Mouse (Mus musculus) intestine, postnatal 0 days (tissue): ENCODE measurements around the gene Gm10320. TPM values are rescaled to one million over a fixed set of nuclear protein-coding genes. Genes with fewer than 3 reads are reported as not detected.
A peak's percentile ranks its signal among the peaks of the same experiment; 100 is the strongest.

Experiments used
- ATAC-seq: fragments of 200-750 bp; cut with Nextera tagmentation; 2 replicates; pipeline ENCODE4 v1.8.0; 2017; ENCODE audit warnings: mild to moderate bottlenecking, moderate TSS enrichment, moderate library complexity
- H3K27ac ChIP-seq: fragments of 300-500 bp; sonication (generic); 2 replicates; pipeline ENCODE4 v1.5.1; 2014; ENCODE audit warnings: mild to moderate bottlenecking, low read depth, low read length, moderate library complexity
- H3K27me3 ChIP-seq: fragments of 300-500 bp; sonication (generic); replicated peaks from 2 replicates; pipeline ENCODE4 v1.6.1; 2014; ENCODE audit warnings: low read length, mixed read lengths; ENCODE audit not compliant: control insufficient read depth, insufficient read depth
- H3K36me3 ChIP-seq: fragments of 300-500 bp; sonication (generic); 2 replicates; pipeline ENCODE4 v1.6.1; 2014; ENCODE audit warnings: mild to moderate bottlenecking, moderate library complexity; ENCODE audit not compliant: control insufficient read depth, insufficient read depth
- H3K4me1 ChIP-seq: fragments of 300-500 bp; sonication (generic); replicated peaks from 2 replicates; pipeline ENCODE4 v1.6.1; 2014; ENCODE audit warnings: antibody characterized with exemption, low read length, mixed read lengths; ENCODE audit not compliant: control insufficient read depth, insufficient read depth
- H3K4me2 ChIP-seq: fragments of 300-500 bp; sonication (generic); replicated peaks from 2 replicates; pipeline ENCODE4 v1.6.1; 2014; ENCODE audit warnings: low read depth, mild to moderate bottlenecking, moderate library complexity
- H3K4me3 ChIP-seq: fragments of 300-500 bp; sonication (generic); 2 replicates; pipeline ENCODE4 v1.5.1; 2014; ENCODE audit warnings: low read depth, low read length
- H3K9ac ChIP-seq: fragments of 300-500 bp; sonication (generic); 2 replicates; pipeline ENCODE4 v1.6.1; 2014; ENCODE audit warnings: mild to moderate bottlenecking, low read depth, low read length
- H3K9me3 ChIP-seq: fragments of 300-500 bp; sonication (generic); 2 replicates; pipeline ENCODE4 v1.6.1; 2016; ENCODE audit warnings: mixed run types; ENCODE audit not compliant: control insufficient read depth
- CTCF ChIP-seq: sonication (generic); IDR thresholded peaks from 2 replicates; pipeline ENCODE4 v1.5.1; 2016; ENCODE audit warnings: low read depth, mild to moderate bottlenecking, control low read depth, antibody characterized with exemption, moderate library complexity
- WGBS: fragments of 180-500 bp; shearing (Covaris S2); extraction: QIAGEN DNeasy Blood & Tissue Kit; methylation state at CpG from one replicate; pipeline ENCODE4 v1.1.7; 2014; 5-methylcytosine and 5-hydroxymethylcytosine counted together
- polyA plus RNA-seq: library from polyadenylated mRNA; unstranded; fragments of >200 nt; fragmentation: Nextera tagmentation; extraction: Ambion mirVana; gene quantifications from 2 replicates; pipeline ENCODE4 v1.2.1, GENCODE M21; 2015

Gm10320 gene
- polyA plus RNA-seq, 1 experiment from 2014 or later, result 2.4 TPM

DNA sequence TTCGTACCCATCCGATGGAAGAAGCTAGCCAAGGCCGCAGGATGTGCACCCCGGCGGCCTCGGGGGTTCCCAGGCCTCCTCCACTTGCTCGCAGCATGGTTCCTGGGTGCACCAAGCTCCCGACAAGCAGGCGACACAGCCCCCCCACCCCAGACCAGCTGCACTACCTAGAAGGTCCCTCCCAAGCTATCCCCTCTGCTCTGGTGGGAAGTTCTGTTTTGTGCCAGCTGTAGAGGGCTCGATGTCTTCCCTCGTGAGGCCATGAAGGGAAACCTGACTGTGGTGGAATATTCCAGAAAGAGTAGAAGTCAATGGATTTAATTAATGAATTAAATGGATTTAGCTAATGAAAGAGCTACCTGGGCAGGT, 13.7 kb upstream of the Gm10320 start:
- Histone ChIP-seq H3K4me3 (peak overlapping the region; percentile 41; the same call in 1 of the 2 replicates), H3K27me3 (peaks cover 80% of the 10 kb centered on the region), H3K4me1 (peaks cover 5% of the 10 kb centered on the region; the same call in 1 of the 2 replicates), H3K4me2 (peak overlapping the region; percentile 61; the same call in 1 of the 2 replicates), H3K27ac (no peak overlapping the region), H3K9me3 (no peaks in the 10 kb centered on the region), H3K36me3 (no peaks in the 10 kb centered on the region), H3K9ac (no peak overlapping the region)
- 14% methylated on average over 11 of the region's 11 CpGs for WGBS
- ATAC-seq, result no peak
- no peak for TF ChIP-seq CTCF

GRCm38 (mm10) chr13:98504661-98505488, 13.1 kb upstream of the Gm10320 start:
- H3K27me3 ChIP-seq, result peaks cover 86% of the 10 kb centered on the region
- H3K9me3 ChIP-seq, result no peaks in the 10 kb centered on the region
- H3K4me3 ChIP-seq, result peak overlapping the region; percentile 41
- H3K4me1 ChIP-seq, result peaks cover 5% of the 10 kb centered on the region; the same call in 1 of the 2 replicates
- TF ChIP-seq CTCF, result no peak
- ATAC-seq, result peak; percentile 33
- H3K27ac ChIP-seq, result no peak overlapping the region
- no peaks in the 10 kb centered on the region for H3K36me3 ChIP-seq
- H3K9ac ChIP-seq, result no peak overlapping the region
- WGBS, result under 1% methylated on average over 49 of the region's 51 CpGs
- peak overlapping the region; percentile 61 for H3K4me2 ChIP-seq

GRCm38 (mm10) chr13:98504181-98504660, 12.4 kb upstream of the Gm10320 start:
- peak overlapping the region; percentile 41 for H3K4me3 ChIP-seq
- H3K9me3 ChIP-seq, result no peaks in the 10 kb centered on the region
- no peak for ATAC-seq
- H3K4me2 ChIP-seq, result peak overlapping the region; percentile 61
- no peak overlapping the region for H3K27ac ChIP-seq
- no peak overlapping the region for H3K9ac ChIP-seq
- TF ChIP-seq CTCF, result no peak
- H3K36me3 ChIP-seq, result no peaks in the 10 kb centered on the region
- peaks cover 93% of the 10 kb centered on the region for H3K27me3 ChIP-seq
- H3K4me1 ChIP-seq, result peaks cover 5% of the 10 kb centered on the region; the same call in 1 of the 2 replicates
- WGBS, result under 1% methylated on average over 27 of the region's 27 CpGs

GRCm38 (mm10) chr13:98503601-98504000, 11.8 kb upstream of the Gm10320 start:
- Histone ChIP-seq H3K9me3 (no peaks in the 10 kb centered on the region), H3K27me3 (peaks cover 99% of the 10 kb centered on the region), H3K4me1 (peaks cover 5% of the 10 kb centered on the region; the same call in 1 of the 2 replicates), H3K4me3 (no peak overlapping the region), H3K4me2 (no peak overlapping the region), H3K9ac (no peak overlapping the region), H3K36me3 (no peaks in the 10 kb centered on the region), H3K27ac (no peak overlapping the region)
- no peak for TF ChIP-seq CTCF
- ATAC-seq, result no peak
- WGBS, result 6% methylated on average over 8 of the region's 8 CpGs

DNA sequence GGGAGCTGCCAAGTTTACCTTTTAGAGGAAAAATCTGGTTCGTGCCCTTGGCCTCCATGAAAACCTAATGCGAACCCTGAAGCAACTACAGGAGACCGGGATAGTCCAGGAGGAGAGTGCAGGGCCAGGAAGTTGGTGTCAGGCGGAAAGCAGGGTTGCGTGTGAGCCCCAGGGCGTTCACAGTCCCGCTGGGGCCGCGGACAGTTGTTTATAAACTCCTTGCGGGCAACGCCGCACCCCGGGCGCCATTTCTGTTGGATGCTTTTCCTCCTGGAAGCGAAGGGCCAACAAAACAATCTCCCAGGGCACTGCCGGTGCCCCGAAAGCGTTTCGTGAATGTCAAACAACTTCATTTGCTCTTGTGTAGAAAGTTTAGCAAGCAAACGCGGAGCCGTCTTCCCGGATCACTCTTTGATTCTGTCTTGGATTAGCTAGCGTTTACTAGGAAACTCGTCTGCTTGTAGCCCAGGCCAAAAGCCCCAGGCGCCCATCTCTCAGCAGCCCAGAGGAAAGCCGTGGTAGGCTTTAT, 11.1 kb upstream of the Gm10320 start:
- H3K36me3 ChIP-seq, result no peaks in the 10 kb centered on the region
- peaks cover 5% of the 10 kb centered on the region; the same call in 1 of the 2 replicates for H3K4me1 ChIP-seq
- no peak overlapping the region for H3K27ac ChIP-seq
- peaks cover 99% of the 10 kb centered on the region for H3K27me3 ChIP-seq
- no peak overlapping the region for H3K9ac ChIP-seq
- peak overlapping the region; percentile 54 for H3K4me2 ChIP-seq
- WGBS, result 2% methylated on average over 27 of the region's 27 CpGs
- no peak for TF ChIP-seq CTCF
- H3K4me3 ChIP-seq, result peak overlapping the region; percentile 24
- ATAC-seq, result no peak
- H3K9me3 ChIP-seq, result no peaks in the 10 kb centered on the region

DNA sequence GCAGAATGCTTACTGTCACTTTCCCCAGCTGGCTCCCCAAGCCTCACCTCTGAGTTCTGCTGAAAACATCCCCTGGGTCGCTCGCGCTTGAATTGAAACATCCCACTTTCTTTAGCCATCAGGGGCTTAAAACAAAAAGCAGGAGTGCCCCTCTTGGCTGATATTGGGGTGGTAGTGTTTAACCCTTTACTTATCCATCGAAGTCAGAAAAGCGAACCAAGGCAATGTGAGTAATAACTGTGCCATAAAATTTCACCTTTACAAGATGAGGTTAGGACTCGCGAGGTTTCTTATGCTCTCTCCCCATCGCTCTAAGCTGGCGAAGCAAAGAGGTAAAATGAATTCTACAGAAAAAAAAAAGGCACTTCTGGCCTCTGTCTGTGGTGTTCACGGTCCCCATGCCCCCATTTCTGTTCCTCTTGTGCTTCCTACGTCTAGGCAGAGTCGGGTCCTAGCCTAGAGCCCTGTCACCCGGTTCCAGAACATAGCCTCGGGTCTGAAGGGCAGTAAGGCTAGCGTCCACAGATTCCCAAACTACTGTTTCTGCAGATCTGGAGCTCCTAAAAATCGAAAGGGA, 10.5 kb upstream of the Gm10320 start:
- no peak for ATAC-seq
- 8% methylated on average over 16 of the region's 16 CpGs for WGBS
- Histone ChIP-seq H3K9me3 (no peaks in the 10 kb centered on the region), H3K9ac (no peak overlapping the region), H3K4me3 (peak overlapping the region; percentile 24; the same call in 1 of the 2 replicates), H3K36me3 (no peaks in the 10 kb centered on the region), H3K4me1 (peaks cover 5% of the 10 kb centered on the region; the same call in 1 of the 2 replicates), H3K27me3 (peaks cover 97% of the 10 kb centered on the region), H3K27ac (no peak overlapping the region), H3K4me2 (peak overlapping the region; percentile 54; the same call in 1 of the 2 replicates)
- no peak for TF ChIP-seq CTCF
